Mouse (Mus musculus) embryonic stem cell, embryonic (primary cell): ENCODE measurements at regions not wholly inside any gene's neighbourhood (a gene's known extent, or its start where the extent isn't known, plus 50 kb on each side); places are given as distances from the start of the nearest gene placed in this dataset.

Source experiments
- CTCF ChIA-PET, 4 experiments: fragments of 300-600 bp in 2 of 4; fragments of 350-600 bp in 2 of 4; sonication (Branson Sonifier 250); formaldehyde crosslinking; loops; one replicate each; lab custom pipeline; 2022; ENCODE audit warnings: inconsistent platforms in 2 of 4; lab: Charles Lee
- POLR2A ChIA-PET, 4 experiments: fragments of 300-600 bp in 2 of 4; fragments of 350-600 bp in 2 of 4; sonication (Branson Sonifier 250); formaldehyde crosslinking; loops; one replicate each; lab custom pipeline; 2022; ENCODE audit warnings: antibody characterized with exemption in 4 of 4, inconsistent platforms in 1 of 4; lab: Charles Lee

GRCm38 (mm10) chr4:58728641-58729040 lies 58.9 kb downstream of the Olfr267 start:
- ChIA-PET CTCF (interaction anchor here in 1 of 4 experiments (1.3 kb wide), 1 partner anchor 14 kb away, joined by 4 read pairs; no protein-coding TSS in a partner anchor), POLR2A (no interaction called here)

- POLR2A ChIA-PET, result interaction anchor here in 2 of 4 experiments (0.7 to 5.7 kb wide), 4 partner anchors 10 to 29 kb away, joined by 3 to 47 read pairs (median 5); no protein-coding TSS in a partner anchor
- CTCF ChIA-PET, result no interaction called here
These were observed 61.1 kb downstream of the Olfr267 start for GRCm38 (mm10) chr4:58726424-58726823.

- ChIA-PET CTCF (no interaction called here), POLR2A (interaction anchor here in 2 of 4 experiments (1.0 to 5.7 kb wide), 5 partner anchors 8 to 13 kb away, joined by 3 to 47 read pairs (median 3); no protein-coding TSS in a partner anchor)
These were observed 64.7 kb downstream of the Olfr267 start for GRCm38 (mm10) chr4:58722772-58723171.

- CTCF ChIA-PET, result no interaction called here
- POLR2A ChIA-PET, result no interaction called here
These were observed 66.8 kb downstream of the Olfr267 start for GRCm38 (mm10) chr4:58720682-58721081.

GRCm38 (mm10) chr4:58716426-58716825 lies 71.1 kb downstream of the Olfr267 start:
- ChIA-PET CTCF (interaction anchor here in 1 of 4 experiments (0.5 kb wide), 1 partner anchor 1243 kb away, joined by 3 read pairs; no protein-coding TSS in a partner anchor), POLR2A (interaction anchor here in 2 of 4 experiments (0.5 to 6.5 kb wide), 8 partner anchors 9 to 759 kb away, joined by 3 to 47 read pairs (median 4); partner anchors contain the start of gene Ecpas (in 1 of the 2))

GRCm38 (mm10) chr4:58715846-58716245 lies 71.7 kb downstream of the Olfr267 start:
- POLR2A ChIA-PET, result interaction anchor here in 2 of 4 experiments (0.6 to 6.5 kb wide), 9 partner anchors 9 to 759 kb away, joined by 3 to 47 read pairs (median 4); partner anchors contain the start of genes Ecpas (in 1 of the 2) and Txn1 (in 1 of the 2)
- CTCF ChIA-PET, result no interaction called here

- ChIA-PET CTCF (interaction anchor here in 2 of 4 experiments (0.6 to 1.0 kb wide), 2 partner anchors 272 to 691 kb away, joined by 3 read pairs; no protein-coding TSS in a partner anchor), POLR2A (interaction anchor here in 2 of 4 experiments (0.5 to 6.5 kb wide), 29 partner anchors 8 to 868 kb away, joined by 3 to 47 read pairs (median 3); partner anchors contain the start of genes Txn1 (in 2 of the 2) and Lpar1 (in 1 of the 2))
These were observed 73.3 kb downstream of the Olfr267 start for GRCm38 (mm10) chr4:58714221-58714620.

GRCm38 (mm10) chr4:58712875-58713274 lies 74.6 kb downstream of the Olfr267 start:
- POLR2A ChIA-PET, result interaction anchor here in 2 of 4 experiments (0.8 to 6.5 kb wide), 17 partner anchors 9 to 756 kb away, joined by 3 to 47 read pairs (median 3); partner anchors contain the start of gene Txn1 (in 1 of the 2)

GRCm38 (mm10) chr4:58712166-58712565 lies 75.3 kb downstream of the Olfr267 start:
- ChIA-PET POLR2A (interaction anchor here in 3 of 4 experiments (0.9 to 6.5 kb wide), 11 partner anchors 9 to 756 kb away, joined by 3 to 47 read pairs (median 3); partner anchors contain the start of gene Txn1 (in 2 of the 3)), CTCF (no interaction called here)

More at GRCm38 (mm10) chr4:58712875-58713274, 74.6 kb downstream of the Olfr267 start:
- CTCF ChIA-PET, result interaction anchor here in 1 of 4 experiments (0.7 kb wide), 1 partner anchor 12 kb away, joined by 4 read pairs; no protein-coding TSS in a partner anchor

- POLR2A ChIA-PET, result interaction anchor here in 1 of 4 experiments (1.0 to 1.3 kb wide), 3 partner anchors 13 to 29 kb away, joined by 3 to 5 read pairs (median 3); no protein-coding TSS in a partner anchor
- CTCF ChIA-PET, result no interaction called here
These were observed 88.2 kb downstream of the Olfr267 start for GRCm38 (mm10) chr4:58699236-58699798.

GRCm38 (mm10) chr4:58698828-58699227 lies 88.7 kb downstream of the Olfr267 start:
- POLR2A ChIA-PET, result interaction anchor here in 1 of 4 experiments (1.0 to 1.3 kb wide), 3 partner anchors 13 to 47 kb away, joined by 3 read pairs; no protein-coding TSS in a partner anchor
- CTCF ChIA-PET, result no interaction called here

- CTCF ChIA-PET, result interaction anchor here in 1 of 4 experiments (0.6 kb wide), 1 partner anchor 145 kb away, joined by 3 read pairs; no protein-coding TSS in a partner anchor
- POLR2A ChIA-PET, result interaction anchor here in 1 of 4 experiments (1.6 kb wide), 1 partner anchor 17 kb away, joined by 5 read pairs; no protein-coding TSS in a partner anchor
These were observed 90.8 kb downstream of the Olfr267 start for GRCm38 (mm10) chr4:58696684-58697083.

GRCm38 (mm10) chr4:58695281-58695680 lies 92.2 kb downstream of the Olfr267 start:
- CTCF ChIA-PET, result no interaction called here
- POLR2A ChIA-PET, result no interaction called here

GRCm38 (mm10) chr4:58693018-58693417 lies 94.5 kb downstream of the Olfr267 start:
- POLR2A ChIA-PET, result interaction anchor here in 1 of 4 experiments (1.5 kb wide), 1 partner anchor 21 kb away, joined by 4 read pairs; no protein-coding TSS in a partner anchor
- CTCF ChIA-PET, result no interaction called here

GRCm38 (mm10) chr4:58681926-58682325 lies 105.6 kb downstream of the Olfr267 start:
- POLR2A ChIA-PET, result interaction anchor here in 1 of 4 experiments (1.3 to 1.6 kb wide), 3 partner anchors 9 to 38 kb away, joined by 3 read pairs; no protein-coding TSS in a partner anchor
- CTCF ChIA-PET, result no interaction called here

- ChIA-PET CTCF (interaction anchor here in 1 of 4 experiments (0.6 to 0.7 kb wide), 2 partner anchors 73 to 318 kb away, joined by 3 to 8 read pairs; no protein-coding TSS in a partner anchor), POLR2A (interaction anchor here in 3 of 4 experiments (0.6 to 1.2 kb wide), 4 partner anchors 48 to 282 kb away, joined by 3 to 7 read pairs (median 4); no protein-coding TSS in a partner anchor)
These were observed 109.7 kb downstream of the Olfr267 start for GRCm38 (mm10) chr4:58677701-58678385.

- POLR2A ChIA-PET, result interaction anchor here in 3 of 4 experiments (0.6 to 2.8 kb wide), 24 partner anchors 9 to 715 kb away, joined by 3 to 13 read pairs (median 4); partner anchors contain the start of genes Ecpas (in 1 of the 3) and Lpar1 (in 1 of the 3)
These were observed 116.0 kb downstream of the Olfr267 start for GRCm38 (mm10) chr4:58671406-58672035.

More at GRCm38 (mm10) chr4:58671406-58672035, 116.0 kb downstream of the Olfr267 start:
- CTCF ChIA-PET, result interaction anchor here in 2 of 4 experiments (0.5 to 1.0 kb wide), 2 partner anchors 30 to 586 kb away, joined by 3 read pairs; no protein-coding TSS in a partner anchor
